Mouse (Mus musculus): ENCODE measurements around the gene Foxj3. TPM values are rescaled to one million over a fixed set of nuclear protein-coding genes. Genes with fewer than 3 reads are reported as not detected.

Foxj3 gene
- polyA plus RNA-seq, 1 experiment from 2014 or later: 28.5 TPM

DNA sequence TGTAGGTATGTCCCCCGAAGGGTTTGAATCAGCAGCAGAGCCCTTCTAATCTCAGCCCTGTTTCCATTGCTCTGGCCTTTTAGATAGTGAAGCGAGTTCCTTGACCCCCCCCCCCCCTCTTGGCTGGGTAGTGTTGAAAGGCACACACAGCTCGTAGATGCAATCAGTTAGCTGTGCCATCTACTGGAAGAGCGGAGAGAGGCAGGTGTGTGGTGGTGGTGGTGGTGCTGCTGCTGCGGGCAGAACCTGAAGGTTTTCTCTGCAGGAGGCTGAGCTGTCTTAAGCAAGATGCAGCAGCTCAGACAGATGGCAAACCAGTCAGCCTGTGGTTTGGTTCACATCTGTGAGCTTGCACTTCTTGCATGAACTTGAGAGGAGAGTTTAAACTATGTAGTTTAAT is 135.9 kb downstream of the Foxj3 start:
- peak; percentile 27 for TF ChIP-seq CTCF (IDR thresholded peaks at IDR 0.05; ENCODE audit: low read depth)
- no peak for DNase-seq
- no peak overlapping the region for H3K27ac ChIP-seq (ENCODE audit: low read depth)
- H3K4me1 ChIP-seq (ENCODE audit: insufficient read depth): no peaks in the 10 kb centered on the region; the same call in 1 of the 2 replicates
- no peak for ATAC-seq (ENCODE audit: insufficient read depth)
- H3K4me2 ChIP-seq: no peak overlapping the region
- 31% methylated on average over 5 of the region's 5 CpGs for WGBS
- no peaks in the 10 kb centered on the region for H3K9me3 ChIP-seq (ENCODE audit: low read depth, low read length)
- H3K27me3 ChIP-seq (ENCODE audit: insufficient read depth, low read length): no peaks in the 10 kb centered on the region
- H3K4me3 ChIP-seq (ENCODE audit: low read depth, low read length): no peak overlapping the region
- no peaks in the 10 kb centered on the region for H3K36me3 ChIP-seq (ENCODE audit: insufficient read depth)
- H3K9ac ChIP-seq: no peak overlapping the region

Other genes with a start within 250 kb of the Foxj3 start
- 880 and 902 TPM in 2 replicates for gene Ybx1, start 242.4 kb upstream of the Foxj3 start, polyA plus RNA-seq (2014; fragmentation: Nextera tagmentation; extraction: Ambion mirVana)
- 126 and 127 TPM in 2 replicates for gene Ppih, start 216.5 kb upstream of the Foxj3 start, polyA plus RNA-seq (2014; fragmentation: Nextera tagmentation; extraction: Ambion mirVana)
- gene Ccdc30, start 121.5 kb upstream of the Foxj3 start, polyA plus RNA-seq (2014; fragmentation: Nextera tagmentation; extraction: Ambion mirVana): 2.5 and 3.8 TPM in 2 replicates
- gene Ppcs, start 114.6 kb upstream of the Foxj3 start, polyA plus RNA-seq (2014; fragmentation: Nextera tagmentation; extraction: Ambion mirVana): 34.7 and 38.3 TPM in 2 replicates
- 0.16 and 0.20 TPM in 2 replicates for gene Zmynd12, start 114.2 kb upstream of the Foxj3 start, polyA plus RNA-seq (2014; fragmentation: Nextera tagmentation; extraction: Ambion mirVana)
- 1.3 and 1.5 TPM in 2 replicates for gene Rimkla, start 44.4 kb upstream of the Foxj3 start, polyA plus RNA-seq (2014; fragmentation: Nextera tagmentation; extraction: Ambion mirVana)
- 3.6 and 3.9 TPM in 2 replicates for gene Frg2f1, start 2.5 kb downstream of the Foxj3 start, polyA plus RNA-seq (2014; fragmentation: Nextera tagmentation; extraction: Ambion mirVana)
- gene Guca2a, start 100.7 kb downstream of the Foxj3 start, polyA plus RNA-seq (2014; fragmentation: Nextera tagmentation; extraction: Ambion mirVana): 0.45 TPM in 1 of 2 replicates, not detected in the other
- not detected in 2 replicates for gene Guca2b, start 122.0 kb downstream of the Foxj3 start, polyA plus RNA-seq (2014; fragmentation: Nextera tagmentation; extraction: Ambion mirVana)
- 22.0 and 28.4 TPM in 2 replicates for gene Hivep3, start 196.8 kb downstream of the Foxj3 start, polyA plus RNA-seq (2014; fragmentation: Nextera tagmentation; extraction: Ambion mirVana)